Mouse (Mus musculus) Patski (cell line): Measurements from ENCODE around the gene Tmem221. TPM values are rescaled to one million over a fixed set of nuclear protein-coding genes. Genes with fewer than 3 reads are reported as not detected.
A peak's percentile ranks its signal among the peaks of the same experiment; 100 is the strongest.

Source experiments
- ATAC-seq: fragments of 100-300 bp; one replicate; pipeline ENCODE4 v1.8.0; 2021
- CTCF ChIA-PET: fragments of 350-600 bp; sonication (Branson Sonifier 250); formaldehyde crosslinking; loops from one replicate; lab custom pipeline; 2022; ENCODE audit warnings: inconsistent platforms; lab: Charles Lee
- POLR2A ChIA-PET: fragments of 350-600 bp; sonication (Branson Sonifier 250); formaldehyde crosslinking; loops from one replicate; lab custom pipeline; 2022; ENCODE audit warnings: antibody characterized with exemption, inconsistent platforms; lab: Charles Lee
- DNase-seq: peaks from one replicate; pipeline ENCODE4 v3.0.0-alpha.2; 2011; ENCODE audit warnings: low read depth, low spot score
- H3K27me3 ChIP-seq: fragments of 371-371 bp; one replicate; pipeline ENCODE4 v1.5.1; 2021
- CTCF ChIP-seq: fragments of 100-300 bp; IDR thresholded peaks from one replicate; pipeline ENCODE4 v1.5.1; 2021
- in situ Hi-C: fragments of 300-500 bp; cut with MboI; formaldehyde crosslinking; loops from 3 replicates; pipeline ENCODE4 v1.11.1; 2018; ENCODE audit warnings: low pct_unique_long_range_greater_than_20kb, mixed read lengths
- polyA plus RNA-seq: library from polyadenylated mRNA; unstranded; gene quantifications from one replicate; pipeline ENCODE4 v1.2.3, GENCODE M21; 2021

Tmem221 gene
- polyA plus RNA-seq, 1 experiment from 2014 or later: 3.4 TPM

DNA sequence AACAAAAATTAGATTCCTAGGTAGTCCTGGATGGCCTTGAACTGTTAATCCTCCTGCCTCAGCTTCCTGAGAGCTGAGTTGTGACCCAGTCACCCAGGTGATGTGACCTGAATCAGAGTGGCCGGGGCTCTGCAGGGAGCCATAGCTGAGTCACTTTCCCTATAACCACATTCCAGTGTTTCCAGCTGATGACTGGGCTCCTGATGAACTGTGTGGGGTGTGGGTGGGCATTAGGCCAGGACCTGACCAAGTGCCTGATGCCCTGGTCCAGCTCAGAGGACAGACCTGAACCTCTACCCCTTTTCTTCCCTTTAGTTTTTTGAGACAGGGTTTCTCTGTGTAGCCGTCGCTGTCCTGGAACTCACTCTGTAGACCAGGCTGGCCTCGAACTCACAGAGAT lies 53.3 kb downstream of the Tmem221 start:
- DNase-seq (no peak), ATAC-seq (peak; percentile 56)
- CTCF ChIA-PET: interaction anchor here (1.1 to 1.6 kb wide), 3 partner anchors 9 to 26 kb away, joined by 3 to 4 read pairs (median 3); no protein-coding TSS in a partner anchor
- in situ Hi-C loops: no loop called here
- no peak for TF ChIP-seq CTCF
- peaks cover 12% of the 10 kb centered on the region for H3K27me3 ChIP-seq
- POLR2A ChIA-PET: interaction anchor here (1.3 kb wide), 1 partner anchor 17 kb away, joined by 4 read pairs; the partner anchor contains the start of gene Gtpbp3

DNA sequence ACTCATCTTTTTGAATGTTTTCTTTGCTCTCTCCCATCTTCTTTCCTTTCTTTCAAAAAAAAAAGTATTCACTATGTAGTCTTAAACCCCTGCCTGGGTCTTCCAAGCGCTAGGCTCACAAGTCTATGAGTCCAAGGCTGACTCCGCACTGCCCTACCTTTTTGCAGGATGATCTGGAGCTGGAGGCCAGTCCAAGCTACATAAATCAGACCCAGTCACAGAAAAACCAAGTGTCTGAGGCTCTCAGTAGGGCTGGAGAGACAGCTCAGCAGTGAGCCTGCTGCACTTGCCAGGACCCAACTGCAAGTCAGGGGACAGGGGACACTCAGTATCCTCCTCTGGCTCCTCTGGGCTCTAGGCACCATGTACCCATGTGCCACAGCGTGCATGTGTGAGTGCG lies 54.3 kb downstream of the Tmem221 start:
- in situ Hi-C loops: no loop called here
- CTCF ChIA-PET: no interaction called here
- DNase-seq (no peak), ATAC-seq (no peak)
- POLR2A ChIA-PET: interaction anchor here (0.6 kb wide), 1 partner anchor 13 kb away, joined by 6 read pairs; no protein-coding TSS in a partner anchor
- no peak for TF ChIP-seq CTCF
- peaks cover 12% of the 10 kb centered on the region for H3K27me3 ChIP-seq

Other genes with a start within 250 kb of the Tmem221 start
- 123 TPM for gene Use1, start 192.0 kb downstream of the Tmem221 start, polyA plus RNA-seq
- gene Ocel1, start 187.6 kb downstream of the Tmem221 start, polyA plus RNA-seq: 19.9 TPM
- 140 TPM for gene Nr2f6, start 176.9 kb downstream of the Tmem221 start, polyA plus RNA-seq
- 0.36 TPM for gene Ushbp1, start 163.1 kb downstream of the Tmem221 start, polyA plus RNA-seq
- gene Babam1, start 162.0 kb downstream of the Tmem221 start, polyA plus RNA-seq: 103 TPM
- 9.0 TPM for gene Ankle1, start 152.9 kb downstream of the Tmem221 start, polyA plus RNA-seq
- gene Abhd8, start 95.2 kb downstream of the Tmem221 start, polyA plus RNA-seq: 73.0 TPM
- 81.5 TPM for gene Mrpl34, start 93.9 kb downstream of the Tmem221 start, polyA plus RNA-seq
- gene Dda1, start 89.7 kb downstream of the Tmem221 start, polyA plus RNA-seq: 67.8 TPM
- gene Ano8, start 72.9 kb downstream of the Tmem221 start, polyA plus RNA-seq: 38.2 TPM
- gene Gtpbp3, start 70.8 kb downstream of the Tmem221 start, polyA plus RNA-seq: 44.1 TPM
- gene Plvap, start 47.1 kb downstream of the Tmem221 start, polyA plus RNA-seq: 0.21 TPM
- gene Ccdc194, start 33.2 kb downstream of the Tmem221 start, polyA plus RNA-seq: 0.08 TPM
- gene Bst2, start 21.4 kb downstream of the Tmem221 start, polyA plus RNA-seq: 141 TPM
- gene Mvb12a, start 15.9 kb downstream of the Tmem221 start, polyA plus RNA-seq: 103 TPM
- 0.85 TPM for gene Nxnl1, start 7.7 kb upstream of the Tmem221 start, polyA plus RNA-seq
- 40.9 TPM for gene Slc27a1, start 10.0 kb upstream of the Tmem221 start, polyA plus RNA-seq
- 127 TPM for gene Pgls, start 33.3 kb upstream of the Tmem221 start, polyA plus RNA-seq
- gene Fam129c, start 38.8 kb upstream of the Tmem221 start, polyA plus RNA-seq: 10.8 TPM
- gene Colgalt1, start 52.1 kb upstream of the Tmem221 start, polyA plus RNA-seq: 117 TPM
- 2.5 TPM for gene Unc13a, start 112.9 kb upstream of the Tmem221 start, polyA plus RNA-seq
- 26.7 TPM for gene Jak3, start 117.4 kb upstream of the Tmem221 start, polyA plus RNA-seq
- gene Insl3, start 130.3 kb upstream of the Tmem221 start, polyA plus RNA-seq: 8.8 TPM
- gene B3gnt3, start 142.9 kb upstream of the Tmem221 start, polyA plus RNA-seq: 1.4 TPM
- gene Fcho1, start 166.8 kb upstream of the Tmem221 start, polyA plus RNA-seq: 5.6 TPM